Mouse (Mus musculus) T-helper 2 cell (primary cell): ENCODE results near the gene Ctsa.
"Not testable (repeated sequence)": the region's sequence is repeated elsewhere in the genome, so short reads cannot be mapped to it uniquely, and the experiment has no call there.

Source experiments
- in situ Hi-C: fragments of 300-600 bp; cut with MboI, MseI; formaldehyde crosslinking; loops from one replicate; pipeline ENCODE4 v1.15.1; 2025; ENCODE audit warnings: high pct_unique_total_duplicates

Gene Ctsa

DNA sequence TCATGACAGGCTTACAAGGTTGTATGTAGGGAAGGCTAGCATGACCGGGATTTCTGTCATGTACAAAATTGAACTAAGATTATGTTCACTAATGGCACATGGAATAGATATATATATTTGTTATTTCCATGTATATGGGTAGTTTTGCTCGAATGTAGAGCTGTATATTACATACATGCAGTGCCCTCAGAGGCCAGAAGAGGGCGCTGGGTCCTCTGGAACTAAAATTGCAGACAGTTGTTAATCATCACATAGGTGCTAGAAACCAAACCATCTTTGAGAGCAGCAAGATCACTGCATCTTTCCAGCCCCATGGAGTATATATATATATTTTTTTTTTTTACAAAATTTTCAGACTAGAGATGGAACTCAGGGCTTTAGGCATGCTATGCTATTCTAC lies 13.1 kb downstream of the Ctsa start:
- in situ Hi-C loops = no loop called here

DNA sequence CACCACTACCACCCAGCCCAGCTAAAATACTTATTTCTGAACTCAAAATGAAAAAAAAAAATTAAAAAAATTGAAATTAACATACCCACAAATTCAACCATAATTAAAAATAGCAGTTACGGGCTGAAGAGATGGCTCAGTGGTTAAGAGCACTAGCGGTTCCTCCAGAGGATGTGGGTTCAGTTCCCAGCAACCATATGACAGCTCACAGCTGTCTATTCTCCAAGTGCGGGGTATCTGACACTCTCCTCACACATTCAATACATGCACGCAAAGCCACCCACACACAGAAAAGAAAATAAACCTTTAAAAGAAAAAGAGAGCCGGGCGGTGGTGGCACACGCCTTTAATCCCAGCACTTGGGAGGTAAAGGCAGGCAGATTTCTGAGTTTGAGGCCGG lies 17.4 kb downstream of the Ctsa start:
- in situ Hi-C loops = no loop called here

DNA sequence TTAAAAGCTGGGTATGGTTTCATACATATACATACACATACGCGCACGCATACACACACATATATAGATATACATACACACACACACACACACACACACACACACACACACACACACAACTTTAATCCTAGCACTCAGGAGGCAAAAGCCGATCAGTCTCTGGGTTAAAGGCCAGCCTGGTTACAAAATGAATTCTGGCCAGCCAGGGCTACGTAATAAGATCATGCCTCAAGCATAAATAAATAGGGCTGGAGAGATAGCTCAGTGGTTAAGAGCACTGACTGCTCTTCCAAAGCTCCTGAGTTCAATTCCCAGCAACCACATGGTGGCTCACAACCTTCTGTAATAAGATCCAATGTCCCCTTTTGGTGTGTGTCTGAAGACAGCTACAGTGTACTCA lies 22.9 kb downstream of the Ctsa start:
- in situ Hi-C loops = not testable (repeated sequence)

DNA sequence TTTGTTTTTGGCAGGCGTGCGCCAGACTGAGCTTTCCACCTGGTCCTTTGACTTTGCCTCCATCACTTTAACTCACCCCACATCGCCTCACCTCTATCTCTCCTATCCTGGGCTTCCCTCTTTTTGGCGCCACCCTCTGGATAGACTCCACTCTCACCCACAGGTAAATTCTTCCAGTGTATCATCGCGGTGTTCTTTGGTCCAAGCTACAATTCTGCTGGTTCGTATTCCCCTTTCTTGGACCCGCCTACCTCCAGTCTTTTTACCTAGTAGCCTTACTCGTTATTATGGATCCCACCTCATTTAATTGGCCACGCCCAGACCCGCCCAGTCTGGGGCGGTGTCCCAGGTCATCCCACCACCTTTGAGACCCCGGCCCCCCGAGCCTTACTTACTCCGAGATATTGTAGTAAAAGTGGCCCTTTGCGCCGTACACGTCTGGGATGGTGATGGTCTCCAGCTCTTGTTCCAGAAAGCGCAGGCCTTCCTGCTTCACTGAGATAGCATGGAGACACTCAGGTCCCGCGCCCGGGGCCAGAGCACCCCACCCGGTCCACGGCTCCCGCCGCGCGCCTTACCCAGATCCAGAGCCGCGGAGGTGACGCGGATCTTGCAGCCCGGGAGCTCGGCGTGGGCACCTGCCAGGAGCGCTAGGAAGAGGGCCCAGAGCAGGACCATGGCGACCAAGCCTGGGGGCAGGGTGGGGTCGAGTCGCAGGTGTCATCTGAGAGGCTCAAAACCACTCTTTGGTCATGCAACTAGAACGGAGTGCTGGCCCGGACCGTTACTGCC lies 23.8 kb downstream of the Ctsa start:
- in situ Hi-C loops = no loop called here

DNA sequence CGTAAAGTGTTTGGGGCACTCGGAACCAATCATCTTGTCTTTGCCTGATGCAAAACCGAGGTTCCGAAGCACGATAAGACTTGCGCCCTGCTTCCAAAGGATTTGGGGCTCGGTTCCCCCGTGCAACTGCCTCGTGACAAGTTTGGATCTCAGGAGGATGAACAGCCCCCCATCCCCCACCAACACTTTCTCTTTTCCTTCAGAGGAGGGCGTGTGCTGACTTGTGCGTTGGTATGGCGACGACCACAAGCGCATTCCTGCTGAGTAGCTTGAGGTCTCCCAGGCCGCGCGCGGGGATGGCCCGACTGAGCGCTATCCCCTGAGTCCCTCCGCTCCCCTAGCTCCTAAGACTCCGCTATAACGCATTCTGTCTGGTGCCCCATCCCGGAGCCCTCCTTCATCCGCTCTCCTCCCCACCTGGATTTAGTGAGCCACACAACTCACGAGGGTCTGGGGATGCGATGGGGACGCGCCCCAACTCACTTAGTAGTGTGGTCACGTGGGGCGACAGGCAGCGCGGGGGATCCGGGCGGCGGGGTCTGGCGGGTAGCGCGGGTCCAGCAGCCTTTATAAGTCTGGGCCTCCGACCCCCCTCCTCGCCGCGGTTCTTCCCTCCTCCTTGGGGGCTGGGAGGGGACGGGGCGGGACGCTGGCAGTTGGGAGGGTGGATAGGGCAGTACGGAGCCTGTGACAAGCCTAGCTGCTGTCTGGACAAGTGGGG lies 24.6 kb downstream of the Ctsa start, which contains the start of gene Pltp:
Gene Pltp (minus strand): TSS at position 611 of the 721 bp plus-strand sequence.
- in situ Hi-C loops = no loop called here

DNA sequence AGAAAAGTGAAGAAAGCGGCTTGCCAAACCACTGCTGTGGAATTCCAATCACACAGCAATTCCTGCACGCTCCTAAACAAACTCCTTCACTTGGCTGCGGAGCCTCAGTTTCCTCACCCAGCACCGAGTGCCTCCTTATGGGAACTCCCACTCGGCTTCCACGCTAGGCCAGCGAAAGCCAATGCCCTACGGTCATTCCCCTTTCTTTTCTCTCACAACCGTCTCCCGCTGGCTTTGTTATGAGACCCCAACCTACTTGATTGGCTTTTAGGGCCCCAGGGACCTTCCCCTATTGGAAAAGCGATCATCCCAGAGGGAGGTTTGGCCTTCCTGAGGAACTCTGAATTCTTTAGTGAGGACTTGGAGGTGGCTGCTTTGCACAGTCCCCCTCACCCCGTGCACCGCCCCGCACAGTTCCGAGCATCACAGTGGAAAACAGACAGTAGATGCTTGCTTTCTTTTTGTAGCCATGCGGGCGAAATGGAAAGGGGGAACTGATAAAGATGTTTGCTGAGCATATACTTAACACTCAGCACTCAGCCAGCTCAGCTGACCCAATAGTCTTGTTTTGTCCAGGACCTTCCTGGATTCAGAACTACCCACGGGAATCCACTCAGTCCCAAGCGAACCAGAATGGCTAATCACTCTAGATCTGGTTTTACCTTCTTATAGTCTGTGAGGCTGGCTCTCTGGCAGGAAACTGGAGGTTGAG lies 25.3 kb downstream of the Ctsa start:
- in situ Hi-C loops = no loop called here

DNA sequence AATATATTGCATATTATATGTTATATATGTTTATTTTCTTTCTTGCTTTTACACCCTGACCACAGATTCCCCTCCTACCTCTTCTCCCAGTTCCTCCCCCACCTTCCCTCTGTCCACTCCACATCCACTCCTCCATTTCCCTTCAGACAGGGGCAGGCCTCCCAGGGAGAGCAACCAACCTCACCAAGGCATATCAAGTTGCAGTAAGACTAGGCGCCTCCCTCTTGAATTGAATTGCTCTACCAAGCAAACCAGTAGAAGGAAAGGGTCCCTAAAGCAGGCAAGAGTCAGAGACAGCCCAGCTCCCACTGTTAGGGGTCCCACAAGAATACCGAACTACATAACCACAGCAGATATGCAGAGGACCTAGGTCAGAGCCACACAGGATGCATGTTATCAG lies 26.5 kb downstream of the Ctsa start:
- in situ Hi-C loops = no loop called here

DNA sequence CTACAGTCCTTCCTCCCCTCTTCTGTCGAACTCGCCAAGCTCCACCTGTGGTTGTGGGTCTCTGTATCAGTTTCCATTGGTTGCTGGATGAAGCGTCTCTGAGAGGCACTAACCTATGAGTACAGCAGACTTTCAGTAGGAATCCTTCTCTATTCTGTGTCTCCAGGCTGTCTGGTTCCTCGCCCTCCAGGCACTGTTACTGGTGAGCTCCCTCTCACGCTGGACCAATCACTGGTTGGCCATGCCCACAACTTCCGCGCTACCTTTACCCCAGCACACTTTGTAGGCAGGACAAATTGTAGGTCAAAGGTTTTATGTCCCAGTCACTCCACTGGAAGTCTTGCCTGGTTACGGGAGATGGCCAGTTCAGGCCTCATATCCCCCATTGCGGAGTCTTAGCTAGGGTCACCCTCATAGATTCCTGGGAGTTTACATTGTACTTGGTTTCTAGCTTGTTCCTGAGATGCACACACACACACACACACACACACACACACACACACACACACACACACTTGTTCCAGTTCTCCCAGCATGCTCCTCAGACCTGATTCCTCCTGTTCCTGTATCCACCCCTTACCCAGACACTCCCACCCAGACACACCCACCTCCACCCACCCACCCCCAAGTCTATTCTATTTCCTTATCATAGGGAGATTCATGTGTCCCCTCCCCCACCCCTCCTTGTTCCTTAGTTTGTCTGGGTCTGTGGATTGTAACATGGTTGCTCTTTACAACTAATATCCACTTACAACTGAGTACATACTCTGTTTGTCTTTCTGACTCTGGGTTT lies 27.2 kb downstream of the Ctsa start:
- in situ Hi-C loops = no loop called here

DNA sequence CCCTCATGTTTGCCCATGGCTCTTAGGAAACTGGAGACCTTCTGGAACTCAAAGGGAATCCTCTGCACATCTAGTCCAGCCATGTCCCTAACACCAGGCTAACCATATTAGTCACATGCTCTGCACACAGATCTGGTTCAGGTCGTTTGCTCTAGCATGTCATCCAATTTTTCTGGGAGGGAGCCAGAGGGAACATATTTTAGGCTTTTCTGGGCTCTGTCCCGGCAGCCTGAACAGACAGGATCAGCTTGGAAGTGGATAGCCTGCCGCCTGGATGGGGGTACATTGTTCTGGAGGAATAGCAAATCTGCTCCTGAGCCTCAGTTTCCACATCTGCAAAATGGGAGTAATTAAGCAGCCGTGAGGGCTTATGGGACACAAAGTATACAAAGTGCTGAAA lies 28.4 kb downstream of the Ctsa start:
- in situ Hi-C loops = no loop called here

DNA sequence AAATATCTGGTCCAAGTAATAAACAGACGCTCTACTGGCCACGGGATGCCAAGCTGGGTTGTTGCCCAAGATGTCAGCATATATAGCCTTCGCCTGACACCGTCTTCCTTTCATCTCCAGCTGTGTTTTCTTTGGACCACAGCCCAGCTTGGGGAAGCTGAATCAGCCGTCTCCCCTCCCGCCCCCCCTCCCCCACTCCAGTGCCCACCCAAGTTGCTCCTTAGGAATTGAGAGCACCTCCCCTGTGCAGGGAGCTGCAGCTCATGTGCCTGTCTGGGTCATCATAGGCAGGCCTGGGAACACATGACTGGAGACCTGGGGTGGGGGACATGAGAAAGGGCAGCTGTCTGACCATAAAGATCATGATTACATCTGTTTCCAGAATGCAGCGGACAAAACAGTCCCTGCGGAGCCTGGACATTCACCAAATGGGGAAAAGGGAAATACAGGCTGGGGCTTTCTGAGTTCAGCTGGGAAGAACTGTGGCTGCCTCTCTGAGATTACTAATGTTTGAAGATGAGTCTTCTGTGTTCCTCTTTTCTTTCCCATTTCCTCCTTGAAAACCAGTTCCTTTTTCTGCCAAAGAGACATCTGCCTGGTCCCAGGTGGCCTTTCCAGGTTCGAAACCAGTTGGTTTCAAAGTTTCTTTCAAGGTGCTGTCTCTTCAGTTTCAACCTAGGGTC lies 29.6 kb downstream of the Ctsa start:
- in situ Hi-C loops = no loop called here

DNA sequence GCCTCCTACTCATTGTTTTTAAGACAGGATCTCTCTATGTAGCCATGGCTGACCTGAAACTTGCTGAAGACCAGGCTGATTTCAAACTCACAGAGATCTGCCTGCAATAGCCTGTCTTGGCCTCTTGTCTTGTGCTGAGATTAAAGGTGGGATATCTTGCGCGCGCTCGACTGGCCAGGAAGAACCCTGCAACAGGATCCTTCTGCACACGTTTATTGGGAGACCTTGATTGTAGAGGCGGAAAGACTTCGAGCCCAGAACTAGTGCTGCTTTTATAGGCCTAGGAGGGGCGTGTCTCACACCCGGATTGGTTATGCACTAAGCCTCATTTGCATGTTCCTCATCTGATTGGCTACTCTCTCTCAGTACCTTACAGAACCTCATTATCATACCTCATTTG lies 30.7 kb downstream of the Ctsa start:
- in situ Hi-C loops = not testable (repeated sequence)

DNA sequence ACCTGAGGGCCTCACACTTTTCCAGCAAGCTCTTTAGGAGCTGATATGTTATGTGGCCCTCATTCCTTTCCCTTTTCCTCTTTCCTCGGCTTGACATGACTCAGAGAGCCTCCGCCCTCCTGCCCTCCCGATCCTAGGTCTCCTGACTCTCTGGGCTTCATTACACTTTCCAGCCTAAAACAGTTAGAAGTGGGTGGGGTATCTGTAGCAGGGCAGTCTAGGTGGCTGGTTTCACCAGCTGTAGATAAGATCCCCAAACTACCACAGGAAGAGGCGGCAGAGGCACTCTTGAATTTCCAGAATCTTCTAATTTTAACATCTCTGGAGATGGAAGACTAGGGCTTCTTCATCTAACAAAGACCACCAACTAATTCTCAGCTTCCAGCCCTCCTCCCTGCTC lies 31.9 kb downstream of the Ctsa start:
- in situ Hi-C loops = no loop called here

DNA sequence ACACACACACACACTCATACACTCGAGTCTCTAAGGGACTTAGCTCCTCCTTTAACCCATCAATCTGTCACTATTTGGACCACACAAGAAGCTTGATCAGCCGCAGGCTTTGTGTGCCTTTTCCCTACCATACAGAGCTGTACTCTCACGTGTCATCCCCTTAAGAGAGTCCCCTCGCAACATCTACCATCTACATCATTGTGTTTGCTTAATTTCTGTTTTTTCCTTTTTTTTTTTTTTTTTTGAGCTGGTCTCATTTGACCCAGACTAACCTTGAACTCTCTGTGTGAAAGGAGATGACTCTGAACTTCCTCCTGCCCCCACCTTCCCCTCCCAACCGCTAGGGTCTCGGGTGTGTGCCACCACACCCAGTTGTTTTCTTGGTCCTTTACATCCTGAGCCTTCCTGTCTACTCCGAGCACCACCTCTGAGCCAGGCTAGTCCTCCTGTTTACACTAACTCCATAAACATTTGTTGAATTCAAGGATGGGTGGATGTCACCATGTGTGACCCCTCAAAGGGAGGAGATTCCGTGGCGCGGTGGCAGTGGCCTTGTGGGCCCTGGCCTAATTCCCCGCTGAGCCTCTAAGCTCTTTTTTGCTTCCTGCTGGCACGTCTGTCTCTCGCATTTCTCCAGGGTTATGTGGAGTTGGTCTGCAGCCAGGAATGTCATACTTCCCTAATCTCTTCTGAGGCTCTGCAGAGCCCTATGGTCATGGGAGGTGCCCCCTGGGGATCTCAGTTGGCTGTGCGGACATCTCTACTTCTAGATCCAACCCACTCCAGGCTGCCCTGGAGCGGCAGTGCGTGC lies 34.3 kb downstream of the Ctsa start:
- in situ Hi-C loops = no loop called here

DNA sequence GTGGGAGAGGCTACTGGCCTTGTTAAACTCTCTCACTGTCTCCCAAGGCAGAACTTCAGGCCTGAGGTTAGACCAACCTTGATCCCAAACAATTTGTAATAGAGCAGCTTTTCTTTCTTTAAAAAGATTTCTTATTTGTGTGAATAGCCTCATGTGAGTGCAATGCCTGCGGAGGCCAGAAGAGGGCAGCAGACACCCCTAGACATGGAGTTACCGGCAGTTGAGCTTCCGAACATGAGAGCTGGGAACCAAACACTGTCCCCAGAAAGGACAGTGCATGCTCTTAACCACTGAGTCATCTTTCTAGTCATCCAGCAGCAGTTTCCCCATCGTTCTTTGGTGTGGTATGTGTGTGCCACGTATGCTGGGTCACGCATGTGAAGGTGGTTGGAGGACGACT lies 34.9 kb downstream of the Ctsa start:
- in situ Hi-C loops = no loop called here

DNA sequence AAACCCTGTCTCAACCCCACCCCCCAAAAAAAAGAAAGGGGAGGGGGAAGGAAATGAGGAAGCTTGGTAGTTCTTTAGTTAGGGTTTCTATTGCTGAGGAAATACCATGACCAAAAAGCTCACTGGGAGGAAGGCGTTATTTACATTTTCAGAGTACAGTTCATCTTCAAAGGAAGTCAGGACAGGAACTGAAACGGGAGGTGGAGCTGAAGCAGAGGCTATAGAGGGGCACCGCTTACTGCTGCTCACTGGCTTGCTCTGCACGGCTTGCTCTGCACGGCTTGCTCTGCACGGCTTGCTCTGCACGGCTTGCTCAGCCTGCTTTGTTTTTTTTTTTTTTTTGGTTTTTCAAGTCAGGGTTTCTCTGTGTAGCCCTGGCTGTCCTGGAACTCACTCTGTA lies 35.8 kb downstream of the Ctsa start:
- in situ Hi-C loops = no loop called here

DNA sequence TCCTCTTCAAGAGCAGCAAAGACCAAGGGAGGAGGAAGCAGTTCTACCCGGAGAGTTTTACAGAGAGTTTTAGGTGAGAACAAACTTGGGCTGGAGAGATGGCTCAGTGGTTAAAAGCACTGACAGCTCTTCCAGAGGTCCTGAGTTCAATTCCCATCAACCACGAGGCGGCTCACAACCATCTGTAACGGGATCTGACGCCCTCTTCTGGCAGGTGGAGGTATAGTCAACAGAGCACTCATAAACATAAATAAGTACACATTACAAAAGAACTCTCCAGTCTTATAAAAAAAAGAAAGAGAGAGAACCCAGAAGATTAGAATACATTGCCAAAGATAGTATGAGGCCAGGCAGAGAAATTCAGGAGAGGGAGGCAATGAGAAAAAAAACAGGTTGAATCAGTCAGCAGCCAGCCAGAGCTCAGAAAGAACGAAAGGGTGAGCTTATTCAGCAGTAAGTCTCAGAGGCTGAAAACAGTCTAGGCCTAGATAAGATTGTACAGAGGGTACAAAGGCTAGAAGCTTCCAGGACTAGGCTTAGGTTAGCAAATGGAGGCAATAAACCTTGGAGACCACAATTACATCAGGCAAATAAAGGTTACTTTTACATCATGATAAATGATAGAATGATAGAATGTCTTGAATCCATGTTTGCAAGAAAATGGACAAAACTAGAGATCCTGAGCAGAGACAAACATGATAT lies 39.1 kb downstream of the Ctsa start:
- in situ Hi-C loops = no loop called here

DNA sequence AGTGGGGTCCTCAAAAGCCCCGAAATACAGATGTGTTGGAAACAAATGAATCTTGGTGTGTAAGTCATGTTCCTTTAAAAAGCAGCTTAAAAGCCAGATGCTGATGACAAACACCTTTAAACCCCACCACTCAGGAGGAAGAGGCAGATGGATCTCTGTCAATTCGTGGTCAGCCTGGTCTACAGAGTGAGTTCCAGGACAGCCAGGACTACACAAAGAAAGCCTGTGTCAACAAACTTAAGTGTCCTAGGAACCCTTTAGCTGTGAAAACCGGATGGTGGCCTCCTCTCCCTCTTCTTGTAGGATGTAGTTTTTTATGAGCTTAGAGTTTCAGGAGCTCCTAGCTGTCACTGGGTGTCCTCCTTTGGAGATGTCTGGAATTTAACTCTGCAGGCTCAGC lies 40.9 kb downstream of the Ctsa start:
- in situ Hi-C loops = no loop called here

DNA sequence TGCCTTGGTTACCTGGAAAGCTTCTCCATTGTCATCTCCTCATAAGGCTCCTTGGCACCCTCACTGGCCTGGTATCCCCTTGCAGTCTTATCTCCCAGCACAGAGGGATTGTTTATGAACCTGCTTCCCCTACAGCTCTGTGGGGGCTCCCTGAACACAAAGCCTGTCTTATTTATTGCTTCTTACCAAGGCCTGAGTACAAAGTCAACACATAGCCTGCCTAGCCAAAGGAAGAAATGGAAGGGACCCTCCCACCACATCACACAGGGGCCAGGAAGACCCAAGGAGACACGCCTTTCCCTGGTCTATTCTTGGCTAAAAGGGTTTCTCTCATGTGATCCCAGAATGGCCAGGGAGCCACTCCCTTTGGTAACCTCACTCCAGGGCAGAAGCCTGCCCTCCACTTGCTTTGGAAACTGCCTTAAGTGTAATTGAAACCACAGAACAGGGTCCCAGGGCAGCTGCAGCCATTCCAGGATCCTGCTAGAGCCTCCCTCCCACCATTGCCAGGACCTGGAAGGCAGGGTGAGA lies 41.6 kb downstream of the Ctsa start:
- in situ Hi-C loops = no loop called here

DNA sequence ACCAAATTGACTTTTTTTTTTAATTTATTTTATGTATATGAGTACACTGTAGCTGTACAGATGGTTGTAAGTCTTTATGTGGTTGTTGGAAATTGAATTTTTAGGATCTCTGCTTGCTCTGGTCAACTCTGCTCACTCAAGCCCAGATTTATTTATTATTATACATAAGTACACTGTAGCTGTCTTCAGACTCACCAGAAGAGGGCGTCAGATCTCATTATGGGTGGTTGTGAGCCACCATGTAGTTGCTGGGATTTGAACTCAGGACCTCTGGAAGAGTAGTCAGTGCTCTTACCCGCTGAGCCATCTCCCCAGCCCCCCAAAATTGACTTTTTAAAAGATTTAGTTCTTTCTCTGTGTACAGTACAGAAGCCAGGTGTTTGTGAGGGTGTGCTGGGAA lies 43.0 kb downstream of the Ctsa start:
- in situ Hi-C loops = loop anchor here (5.0 kb wide), 1 partner anchor 37 kb away; the partner anchor contains the start of gene Zfp335
